Mouse (Mus musculus): ENCODE results near the gene Plaur. TPM values are rescaled to one million over a fixed set of nuclear protein-coding genes. Genes with fewer than 3 reads are reported as not detected.
"Not testable (repeated sequence)": the region's sequence is repeated elsewhere in the genome, so short reads cannot be mapped to it uniquely, and the experiment has no call there.

The Plaur gene
- polyA plus RNA-seq, 1 experiment from 2014 or later, result 2.0 TPM

DNA sequence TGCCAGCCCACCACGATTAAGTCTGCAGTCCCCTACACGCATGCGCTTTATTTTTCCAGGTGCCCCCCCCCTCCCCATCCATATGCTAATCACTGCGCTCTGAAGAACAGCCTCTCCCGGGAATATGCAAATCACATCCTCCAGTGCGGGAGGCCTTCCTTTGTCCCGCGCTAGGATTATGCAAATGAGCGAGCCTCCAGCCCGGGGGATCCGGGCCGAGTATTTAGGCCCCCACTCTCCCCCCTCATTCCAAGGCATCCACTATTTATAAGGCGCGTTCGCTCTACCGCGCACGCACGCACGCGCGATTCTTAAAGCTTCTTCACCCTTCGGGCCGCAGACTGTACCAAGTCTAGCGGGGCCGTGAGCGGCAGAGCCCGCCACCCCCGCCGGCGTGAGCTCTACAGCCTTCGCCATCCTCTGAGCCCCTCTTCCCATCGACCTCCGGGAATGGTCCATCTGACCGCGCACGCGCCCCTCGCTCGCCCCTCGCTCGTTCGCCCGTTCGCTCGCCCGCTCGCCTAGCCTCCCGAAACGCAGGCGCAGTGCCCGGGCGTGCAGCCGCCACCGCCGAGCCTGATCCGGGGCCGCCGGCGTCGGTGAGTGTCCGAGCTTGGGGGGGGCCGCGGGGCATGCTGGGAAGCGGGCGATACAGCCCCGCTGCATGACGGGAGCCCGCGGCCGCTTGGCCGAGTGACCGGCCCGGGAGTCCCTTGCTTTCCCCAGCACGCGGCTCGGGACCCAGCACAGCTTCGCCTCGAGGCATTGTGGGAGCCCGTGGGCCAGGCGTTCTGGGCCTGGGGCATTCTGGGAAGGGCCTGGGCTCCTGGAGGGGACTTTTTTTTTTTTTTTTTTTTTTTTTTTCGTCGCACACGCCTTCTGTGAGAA, 44.8 kb downstream of the Plaur start, which contains the start of gene Zfp428:
Zfp428 (plus strand) TSS at position 169 of the 888 bp plus-strand sequence.
- Histone ChIP-seq H3K27ac (ENCODE audit: low read depth, low read length) (peak within 1 kb of the TSS; percentile 100), H3K9me3 (replicated peaks; ENCODE audit: control insufficient read depth, low read length) (no peaks in the 10 kb centered on the region), H3K4me1 (ENCODE audit: control insufficient read depth, insufficient read depth, low read length) (peaks cover 28% of the 10 kb centered on the region), H3K9ac (ENCODE audit: low read length) (peak within 1 kb of the TSS; percentile 93), H3K27me3 (replicated peaks; ENCODE audit: control insufficient read depth, insufficient read depth, low read length) (no peaks in the 10 kb centered on the region), H3K4me2 (ENCODE audit: low read length) (peak within 1 kb of the TSS; percentile 71), H3K36me3 (ENCODE audit: control insufficient read depth, insufficient read depth, low read length) (peaks cover 35% of the 10 kb centered on the region), H3K4me3 (ENCODE audit: low read depth, low read length) (peak within 1 kb of the TSS; percentile 61)
- DNase-seq (ENCODE audit: low spot score) (peak; percentile 99), ATAC-seq (peak; percentile 94)
- under 1% methylated on average over 84 of the region's 84 CpGs for WGBS

DNA sequence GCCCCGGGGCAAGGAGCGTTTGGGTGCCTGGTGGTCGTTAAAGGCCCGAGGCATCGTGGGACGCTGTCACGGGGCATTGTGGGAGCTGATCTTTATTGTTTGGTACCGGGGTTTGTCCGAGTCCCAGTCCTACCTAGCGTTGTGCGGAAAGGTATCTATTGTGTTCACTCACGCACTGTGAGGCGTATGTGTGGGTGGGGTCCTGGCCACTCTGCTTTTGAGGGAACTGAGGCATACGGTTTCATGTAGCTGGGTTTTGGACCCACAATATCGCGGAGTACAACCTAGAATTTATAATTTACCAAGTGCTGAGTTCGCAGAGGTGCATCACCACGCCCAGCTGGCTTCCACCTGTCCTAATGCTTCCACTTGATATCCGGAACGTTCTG, 45.4 kb downstream of the Plaur start:
- 1% methylated on average over 20 of the region's 20 CpGs for WGBS
- no peaks in the 10 kb centered on the region for H3K9me3 ChIP-seq (replicated peaks; ENCODE audit: control insufficient read depth, low read length)
- H3K4me3 ChIP-seq (ENCODE audit: low read depth, low read length), result peak overlapping the region; percentile 61
- ATAC-seq, result peak; percentile 3; the same call in 1 of the 2 replicates
- H3K36me3 ChIP-seq (ENCODE audit: control insufficient read depth, insufficient read depth, low read length), result peaks cover 35% of the 10 kb centered on the region
- peak overlapping the region; percentile 100 for H3K27ac ChIP-seq (ENCODE audit: low read depth, low read length)
- H3K4me1 ChIP-seq (ENCODE audit: control insufficient read depth, insufficient read depth, low read length), result peaks cover 28% of the 10 kb centered on the region
- no peaks in the 10 kb centered on the region for H3K27me3 ChIP-seq (replicated peaks; ENCODE audit: control insufficient read depth, insufficient read depth, low read length)
- DNase-seq (ENCODE audit: low spot score), result no peak
- H3K4me2 ChIP-seq (ENCODE audit: low read length), result peak overlapping the region; percentile 71
- peak overlapping the region; percentile 93 for H3K9ac ChIP-seq (ENCODE audit: low read length)

DNA sequence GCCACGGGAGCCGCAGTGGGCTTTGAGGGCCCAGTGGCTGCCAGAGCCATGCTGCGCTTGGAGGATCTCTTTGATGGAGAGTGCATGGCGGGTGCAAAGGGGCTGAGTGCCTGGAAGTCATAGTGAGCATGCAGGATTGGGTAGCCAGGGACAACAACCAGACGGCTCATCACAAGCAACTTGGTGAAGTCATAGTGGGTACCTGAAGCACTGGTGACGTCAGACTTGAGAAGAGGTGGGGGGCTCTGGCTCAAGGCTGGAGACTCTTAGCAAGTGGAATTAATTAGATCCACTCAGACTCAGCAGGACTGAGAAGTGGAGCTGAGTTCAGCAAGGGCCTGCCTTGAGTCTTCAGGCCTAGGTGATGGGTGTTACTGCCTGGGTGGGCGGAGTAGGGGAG, 50.1 kb downstream of the Plaur start, which contains the start of gene AC161166.1:
AC161166.1 (minus strand) TSS at position 101 of the 400 bp plus-strand sequence.
- Histone ChIP-seq H3K9ac (ENCODE audit: low read length) (no peak within 1 kb of the TSS), H3K4me3 (ENCODE audit: low read depth, low read length) (no peak within 1 kb of the TSS), H3K27me3 (replicated peaks; ENCODE audit: control insufficient read depth, insufficient read depth, low read length) (no peaks in the 10 kb centered on the region), H3K27ac (ENCODE audit: low read depth, low read length) (no peak within 1 kb of the TSS), H3K4me2 (ENCODE audit: low read length) (no peak within 1 kb of the TSS), H3K36me3 (ENCODE audit: control insufficient read depth, insufficient read depth, low read length) (peaks cover 66% of the 10 kb centered on the region), H3K4me1 (ENCODE audit: control insufficient read depth, insufficient read depth, low read length) (peaks cover 7% of the 10 kb centered on the region; the same call in 1 of the 2 replicates), H3K9me3 (replicated peaks; ENCODE audit: control insufficient read depth, low read length) (no peaks in the 10 kb centered on the region)
- 91% methylated on average over 7 of the region's 7 CpGs for WGBS
- ATAC-seq (no peak), DNase-seq (ENCODE audit: low spot score) (no peak)

DNA sequence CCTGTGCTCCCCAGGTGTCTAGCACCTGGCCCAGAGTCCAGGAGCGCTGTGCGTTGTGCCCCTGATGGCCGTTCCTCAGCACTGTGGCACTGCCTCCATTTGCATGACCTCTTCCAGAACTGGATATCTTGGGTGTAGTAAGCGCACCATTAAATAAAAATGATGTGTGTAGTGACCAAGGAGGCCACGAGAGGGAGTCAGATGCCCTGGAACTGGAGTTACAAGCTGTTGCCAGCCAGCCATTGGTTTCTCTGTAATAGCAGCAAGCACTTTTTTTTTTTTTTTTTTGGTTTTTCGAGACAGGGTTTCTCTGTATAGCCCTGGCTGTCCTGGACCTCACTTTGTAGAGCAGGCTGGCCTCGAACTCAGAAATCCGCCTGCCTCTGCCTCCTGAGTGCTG, 54.0 kb downstream of the Plaur start:
- not testable (repeated sequence) for H3K4me3 ChIP-seq (ENCODE audit: low read depth, low read length); ATAC-seq; H3K9me3 ChIP-seq (replicated peaks; ENCODE audit: control insufficient read depth, low read length); H3K4me2 ChIP-seq (ENCODE audit: low read length); H3K9ac ChIP-seq (ENCODE audit: low read length); H3K27me3 ChIP-seq (replicated peaks; ENCODE audit: control insufficient read depth, insufficient read depth, low read length); H3K27ac ChIP-seq (ENCODE audit: low read depth, low read length); H3K4me1 ChIP-seq (ENCODE audit: control insufficient read depth, insufficient read depth, low read length)
- WGBS, result 67% methylated on average over 8 of the region's 8 CpGs
- peaks cover 59% of the 10 kb centered on the region for H3K36me3 ChIP-seq (ENCODE audit: control insufficient read depth, insufficient read depth, low read length)
- peak; percentile 27 for DNase-seq (ENCODE audit: low spot score)

DNA sequence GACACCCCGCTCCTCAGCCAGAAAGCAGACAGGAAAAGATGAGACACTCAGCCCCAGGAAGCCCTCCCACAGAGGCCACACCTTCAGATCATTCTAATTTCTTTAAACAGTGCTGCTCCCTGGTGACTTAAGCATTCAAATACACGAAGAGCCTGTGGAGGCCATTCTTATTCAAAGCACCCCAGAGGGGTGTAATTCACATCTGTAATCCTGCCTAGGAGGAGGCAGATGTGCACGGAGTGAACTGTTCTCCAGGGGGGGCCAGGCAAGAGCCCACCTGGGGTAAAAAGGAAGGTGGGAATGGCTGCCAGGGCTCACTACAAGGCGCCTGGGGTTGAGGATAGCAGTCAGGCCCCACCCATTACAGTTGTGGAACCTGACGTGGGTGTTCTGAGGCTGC, 54.8 kb downstream of the Plaur start:
- no peak for ATAC-seq
- WGBS, result 34% methylated on average over 5 of the region's 5 CpGs
- H3K27ac ChIP-seq (ENCODE audit: low read depth, low read length), result no peak overlapping the region

DNA sequence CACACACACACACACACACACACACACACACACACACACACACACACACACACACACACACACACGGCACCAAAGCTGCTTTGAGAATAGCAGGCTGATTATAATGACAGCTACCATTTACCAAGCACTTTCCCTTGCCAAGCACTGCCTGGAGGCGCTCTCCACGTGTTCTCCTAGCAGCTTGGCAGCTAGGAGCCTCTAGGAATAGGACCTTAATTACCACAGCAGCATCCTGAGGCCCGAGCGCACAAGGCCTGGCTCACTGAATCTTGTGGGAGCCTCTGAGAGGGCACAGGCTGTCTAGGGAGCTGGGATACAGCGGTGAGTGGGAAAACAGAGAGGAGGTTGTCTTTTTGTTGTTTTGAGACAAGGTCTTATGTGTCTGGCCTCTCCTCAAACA, 55.4 kb downstream of the Plaur start:
- peak; percentile 72 for DNase-seq (ENCODE audit: low spot score)
- no peaks in the 10 kb centered on the region for H3K4me1 ChIP-seq (ENCODE audit: control insufficient read depth, insufficient read depth, low read length)
- peak overlapping the region; percentile 23; the same call in 1 of the 2 replicates for H3K27ac ChIP-seq (ENCODE audit: low read depth, low read length)
- H3K4me2 ChIP-seq (ENCODE audit: low read length), result no peak overlapping the region
- ATAC-seq, result peak; percentile 68
- 38% methylated on average over 6 of the region's 6 CpGs for WGBS
- H3K4me3 ChIP-seq (ENCODE audit: low read depth, low read length), result no peak overlapping the region
- H3K36me3 ChIP-seq (ENCODE audit: control insufficient read depth, insufficient read depth, low read length), result peaks cover 46% of the 10 kb centered on the region
- H3K9me3 ChIP-seq (replicated peaks; ENCODE audit: control insufficient read depth, low read length), result no peaks in the 10 kb centered on the region
- H3K27me3 ChIP-seq (replicated peaks; ENCODE audit: control insufficient read depth, insufficient read depth, low read length), result no peaks in the 10 kb centered on the region
- no peak overlapping the region; the same call in 1 of the 2 replicates for H3K9ac ChIP-seq (ENCODE audit: low read length)

More for the DNA sequence above, 54.8 kb downstream of the Plaur start:
- no peaks in the 10 kb centered on the region for H3K4me1 ChIP-seq (ENCODE audit: control insufficient read depth, insufficient read depth, low read length)
- H3K4me3 ChIP-seq (ENCODE audit: low read depth, low read length), result no peak overlapping the region
- peaks cover 52% of the 10 kb centered on the region for H3K36me3 ChIP-seq (ENCODE audit: control insufficient read depth, insufficient read depth, low read length)
- no peaks in the 10 kb centered on the region for H3K27me3 ChIP-seq (replicated peaks; ENCODE audit: control insufficient read depth, insufficient read depth, low read length)
- H3K4me2 ChIP-seq (ENCODE audit: low read length), result no peak overlapping the region
- H3K9ac ChIP-seq (ENCODE audit: low read length), result no peak overlapping the region
- H3K9me3 ChIP-seq (replicated peaks; ENCODE audit: control insufficient read depth, low read length), result no peaks in the 10 kb centered on the region
- no peak for DNase-seq (ENCODE audit: low spot score)

DNA sequence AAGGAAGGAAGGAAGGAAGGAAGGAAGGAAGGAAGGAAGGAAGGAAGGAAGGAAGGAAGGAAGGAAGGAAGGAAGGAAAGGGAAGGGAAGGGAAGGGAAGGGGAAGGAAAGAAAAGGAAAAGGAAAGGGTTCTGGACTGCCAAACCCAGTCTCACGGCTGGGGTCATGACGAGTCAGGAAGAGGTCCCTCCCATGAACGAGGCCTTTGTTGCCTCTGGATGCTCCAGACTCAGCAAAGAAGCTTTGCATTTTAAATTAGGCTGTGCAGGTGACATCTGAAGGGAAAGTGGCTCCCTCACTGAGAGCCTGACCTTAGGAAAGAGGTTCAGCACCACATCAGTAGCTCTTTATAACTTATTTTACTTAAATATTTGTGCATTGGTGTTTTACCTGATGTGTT, 56.8 kb downstream of the Plaur start:
- H3K27me3 ChIP-seq (replicated peaks; ENCODE audit: control insufficient read depth, insufficient read depth, low read length), result no peaks in the 10 kb centered on the region
- 15% methylated on average over 3 of the region's 3 CpGs for WGBS
- H3K36me3 ChIP-seq (ENCODE audit: control insufficient read depth, insufficient read depth, low read length), result peaks cover 31% of the 10 kb centered on the region
- no peak overlapping the region for H3K27ac ChIP-seq (ENCODE audit: low read depth, low read length)
- no peak for ATAC-seq
- H3K9ac ChIP-seq (ENCODE audit: low read length), result no peak overlapping the region
- no peaks in the 10 kb centered on the region for H3K9me3 ChIP-seq (replicated peaks; ENCODE audit: control insufficient read depth, low read length)
- H3K4me2 ChIP-seq (ENCODE audit: low read length), result no peak overlapping the region
- no peak for DNase-seq (ENCODE audit: low spot score)
- H3K4me3 ChIP-seq (ENCODE audit: low read depth, low read length), result no peak overlapping the region
- H3K4me1 ChIP-seq (ENCODE audit: control insufficient read depth, insufficient read depth, low read length), result no peaks in the 10 kb centered on the region

DNA sequence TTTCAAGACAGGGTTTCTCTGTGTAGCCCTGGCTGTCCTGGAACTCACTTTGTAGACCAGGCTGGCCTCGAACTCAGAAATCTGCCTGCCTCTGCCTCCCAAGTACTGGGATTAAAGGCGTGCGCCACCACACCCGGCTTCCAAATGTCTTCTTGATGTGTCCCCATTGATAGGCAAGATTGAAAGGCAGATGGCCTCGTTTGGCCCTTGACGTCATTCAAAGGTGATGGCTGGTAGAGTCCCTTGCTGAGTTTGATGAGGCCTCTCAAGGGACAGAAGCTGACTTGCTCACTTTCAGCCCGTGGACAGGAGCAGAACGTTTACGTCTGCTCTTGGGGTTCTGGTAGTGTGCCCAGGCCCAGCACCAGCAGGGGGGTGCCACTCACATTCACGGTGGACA, 57.8 kb downstream of the Plaur start:
- 87% methylated on average over 9 of the region's 10 CpGs for WGBS
- H3K36me3 ChIP-seq (ENCODE audit: control insufficient read depth, insufficient read depth, low read length), result peaks cover 22% of the 10 kb centered on the region
- not testable (repeated sequence) for ATAC-seq; DNase-seq (ENCODE audit: low spot score); H3K9me3 ChIP-seq (replicated peaks; ENCODE audit: control insufficient read depth, low read length); H3K4me3 ChIP-seq (ENCODE audit: low read depth, low read length); H3K4me2 ChIP-seq (ENCODE audit: low read length); H3K27me3 ChIP-seq (replicated peaks; ENCODE audit: control insufficient read depth, insufficient read depth, low read length); H3K9ac ChIP-seq (ENCODE audit: low read length); H3K4me1 ChIP-seq (ENCODE audit: control insufficient read depth, insufficient read depth, low read length); H3K27ac ChIP-seq (ENCODE audit: low read depth, low read length)

DNA sequence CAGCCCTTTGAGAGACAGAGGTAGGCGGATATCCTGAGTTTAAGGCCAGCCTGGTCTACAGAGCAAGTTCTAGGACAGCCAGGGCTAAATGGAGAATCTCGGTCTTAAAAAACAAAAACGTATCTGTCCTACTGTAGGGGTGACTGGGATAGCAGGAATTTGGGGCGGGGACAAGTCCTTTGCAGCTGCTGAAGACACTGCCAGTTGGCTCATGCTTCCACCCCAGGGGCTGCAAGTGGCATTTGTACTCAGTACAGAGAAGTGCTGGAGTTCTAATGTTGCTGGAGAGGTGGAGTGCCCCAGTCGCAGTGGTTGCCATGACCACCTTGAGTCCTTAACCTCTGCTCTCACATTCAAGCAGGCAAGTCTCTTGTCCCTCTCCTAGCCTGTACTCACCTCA, 60.5 kb downstream of the Plaur start:
- H3K27ac ChIP-seq (ENCODE audit: low read depth, low read length), result no peak overlapping the region
- ATAC-seq (no peak), DNase-seq (ENCODE audit: low spot score) (no peak)
- H3K9ac ChIP-seq (ENCODE audit: low read length), result no peak overlapping the region
- no peaks in the 10 kb centered on the region for H3K27me3 ChIP-seq (replicated peaks; ENCODE audit: control insufficient read depth, insufficient read depth, low read length)
- no peaks in the 10 kb centered on the region for H3K9me3 ChIP-seq (replicated peaks; ENCODE audit: control insufficient read depth, low read length)
- H3K4me2 ChIP-seq (ENCODE audit: low read length), result no peak overlapping the region
- H3K36me3 ChIP-seq (ENCODE audit: control insufficient read depth, insufficient read depth, low read length), result peaks cover 7% of the 10 kb centered on the region; the same call in 1 of the 2 replicates
- no peak overlapping the region for H3K4me3 ChIP-seq (ENCODE audit: low read depth, low read length)
- WGBS, result 71% methylated on average over 5 of the region's 5 CpGs
- no peaks in the 10 kb centered on the region for H3K4me1 ChIP-seq (ENCODE audit: control insufficient read depth, insufficient read depth, low read length)
